Mouse (Mus musculus): ENCODE data around the gene Cdk5. TPM values are rescaled to one million over a fixed set of nuclear protein-coding genes. Genes with fewer than 3 reads are reported as not detected.
"Not testable (repeated sequence)": the region's sequence is repeated elsewhere in the genome, so short reads cannot be mapped to it uniquely, and the experiment has no call there.

The Cdk5 gene
- total and polyA plus RNA-seq, 2 experiments from 2014 or later, result 21.6 to 30.9 TPM

DNA sequence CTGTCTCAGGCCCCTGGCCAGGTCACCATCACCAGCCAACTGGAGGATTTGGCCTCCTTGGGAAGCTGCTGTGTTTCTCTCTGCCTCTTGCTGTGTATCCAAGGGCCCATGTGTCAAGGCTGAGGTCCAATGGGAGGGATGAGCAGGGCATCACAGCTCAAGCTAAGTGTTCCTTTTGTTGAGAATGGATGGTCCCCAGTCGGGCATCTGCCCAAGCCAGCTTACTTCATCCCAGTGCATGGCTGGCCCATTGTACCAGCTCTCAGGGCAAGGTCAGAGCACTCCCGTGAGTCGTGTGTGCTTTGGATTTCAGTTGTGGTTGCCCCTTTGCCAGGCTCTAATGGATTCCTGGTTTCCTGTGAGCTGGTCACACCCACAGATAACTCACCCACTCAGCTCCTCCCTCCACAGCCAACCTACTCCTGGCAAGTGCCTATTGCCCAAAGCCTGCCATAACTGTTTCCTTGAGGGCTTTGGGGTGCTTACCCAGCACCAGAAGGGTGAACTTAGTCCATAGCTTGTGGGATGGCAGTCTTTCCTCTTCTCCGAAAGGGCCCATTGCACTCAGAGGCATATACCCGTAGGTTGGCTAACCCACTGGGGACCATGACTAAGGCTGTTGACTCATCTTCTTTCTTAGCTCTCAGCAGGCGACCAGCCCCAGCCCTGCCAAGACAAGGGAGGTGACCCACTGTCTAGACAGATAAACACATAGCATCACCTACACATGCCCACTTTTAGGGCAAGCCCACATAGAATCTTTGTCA lies 18.6 kb downstream of the Cdk5 start:
- no peaks in the 10 kb centered on the region for H3K4me1 ChIP-seq (ENCODE audit: control insufficient read depth, insufficient read depth)
- TF ChIP-seq EP300 (IDR thresholded peaks at IDR 0.05; ENCODE audit: low read depth), result no peak
- no peak for TF ChIP-seq CTCF (IDR thresholded peaks at IDR 0.05; ENCODE audit: low read depth)
- H3K27me3 ChIP-seq (ENCODE audit: control insufficient read depth, insufficient read depth, low read length), result no peaks in the 10 kb centered on the region
- no peak overlapping the region for H3K9ac ChIP-seq (replicated peaks; ENCODE audit: low read depth, low read length)
- no peak overlapping the region for H3K27ac ChIP-seq (ENCODE audit: low read depth)
- no peak for ATAC-seq (ENCODE audit: insufficient read depth, low read depth)
- H3K4me3 ChIP-seq (ENCODE audit: low read depth, low read length), result no peak overlapping the region
- WGBS, result 81% methylated on average over 6 of the region's 6 CpGs
- DNase-seq (ENCODE audit: low spot score), result no peak
- no peaks in the 10 kb centered on the region for H3K9me3 ChIP-seq (replicated peaks; ENCODE audit: control insufficient read depth, low read length)
- peaks cover 61% of the 10 kb centered on the region for H3K36me3 ChIP-seq (replicated peaks; ENCODE audit: control insufficient read depth, insufficient read depth, low read length)
- no peak overlapping the region for H3K4me2 ChIP-seq (ENCODE audit: low read depth, low read length)

- H3K36me3 ChIP-seq (replicated peaks; ENCODE audit: control insufficient read depth, insufficient read depth, low read length), result peaks cover 59% of the 10 kb centered on the region
- DNase-seq (ENCODE audit: low spot score) (no peak), ATAC-seq (ENCODE audit: insufficient read depth, low read depth) (peak; percentile 47)
- no peaks in the 10 kb centered on the region for H3K27me3 ChIP-seq (ENCODE audit: control insufficient read depth, insufficient read depth, low read length)
- no peak overlapping the region for H3K4me2 ChIP-seq (ENCODE audit: low read depth, low read length)
- no peak overlapping the region for H3K4me3 ChIP-seq (ENCODE audit: low read depth, low read length)
- H3K9ac ChIP-seq (replicated peaks; ENCODE audit: low read depth, low read length), result no peak overlapping the region
- H3K27ac ChIP-seq (ENCODE audit: low read depth), result no peak overlapping the region
- 32% methylated on average over 9 of the region's 9 CpGs for WGBS
- no peaks in the 10 kb centered on the region for H3K4me1 ChIP-seq (ENCODE audit: control insufficient read depth, insufficient read depth)
- TF ChIP-seq CTCF (IDR thresholded peaks at IDR 0.05; ENCODE audit: low read depth), result no peak
- no peak for TF ChIP-seq EP300 (IDR thresholded peaks at IDR 0.05; ENCODE audit: low read depth)
- no peaks in the 10 kb centered on the region for H3K9me3 ChIP-seq (replicated peaks; ENCODE audit: control insufficient read depth, low read length)
These were observed 21.4 kb downstream of the Cdk5 start for GRCm38 (mm10) chr5:24401969-24402368.

DNA sequence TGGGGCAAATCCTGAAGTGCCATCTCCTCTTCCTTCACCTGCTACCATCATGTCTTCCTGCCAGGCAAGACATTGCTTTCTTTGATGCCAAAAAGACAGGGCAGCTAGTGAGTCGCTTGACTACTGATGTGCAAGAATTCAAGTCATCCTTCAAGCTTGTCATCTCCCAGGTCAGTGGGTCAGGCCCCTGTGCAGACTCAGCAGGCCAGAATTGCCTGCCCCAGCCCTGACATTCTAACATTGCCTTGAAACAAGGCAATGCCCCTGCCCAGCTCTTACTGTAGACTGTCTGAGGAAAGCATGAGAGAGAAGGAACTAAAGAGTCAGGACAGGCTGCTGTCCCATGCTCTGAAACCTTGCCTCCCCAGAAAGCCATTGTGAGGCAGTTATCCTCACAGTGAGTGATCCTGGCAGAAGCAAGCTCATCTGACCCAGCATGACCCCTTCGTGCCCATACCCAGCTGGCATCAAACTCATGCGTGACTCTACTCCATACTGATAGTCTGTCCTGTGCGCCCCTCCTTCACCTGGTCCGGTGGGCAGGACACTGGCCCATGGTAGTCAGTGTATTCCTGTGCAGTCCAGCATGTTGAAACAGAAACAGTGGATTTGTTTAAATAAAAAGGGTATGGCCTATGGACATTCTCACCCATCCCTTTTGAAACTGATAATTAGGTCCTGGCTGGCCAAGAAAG lies 22.3 kb downstream of the Cdk5 start:
- H3K27ac ChIP-seq (ENCODE audit: low read depth), result no peak overlapping the region
- H3K4me1 ChIP-seq (ENCODE audit: control insufficient read depth, insufficient read depth), result no peaks in the 10 kb centered on the region
- no peak overlapping the region for H3K4me2 ChIP-seq (ENCODE audit: low read depth, low read length)
- no peak overlapping the region for H3K9ac ChIP-seq (replicated peaks; ENCODE audit: low read depth, low read length)
- H3K4me3 ChIP-seq (ENCODE audit: low read depth, low read length), result no peak overlapping the region
- no peaks in the 10 kb centered on the region for H3K27me3 ChIP-seq (ENCODE audit: control insufficient read depth, insufficient read depth, low read length)
- H3K9me3 ChIP-seq (replicated peaks; ENCODE audit: control insufficient read depth, low read length), result no peaks in the 10 kb centered on the region
- DNase-seq (ENCODE audit: low spot score) (no peak), ATAC-seq (ENCODE audit: insufficient read depth, low read depth) (no peak)
- 87% methylated on average over 5 of the region's 5 CpGs for WGBS
- peaks cover 53% of the 10 kb centered on the region for H3K36me3 ChIP-seq (replicated peaks; ENCODE audit: control insufficient read depth, insufficient read depth, low read length)
- no peak for TF ChIP-seq CTCF (IDR thresholded peaks at IDR 0.05; ENCODE audit: low read depth)

- Histone ChIP-seq H3K4me1 (ENCODE audit: control insufficient read depth, insufficient read depth) (no peaks in the 10 kb centered on the region), H3K4me2 (ENCODE audit: low read depth, low read length) (no peak overlapping the region), H3K9me3 (replicated peaks; ENCODE audit: control insufficient read depth, low read length) (no peaks in the 10 kb centered on the region), H3K27me3 (ENCODE audit: control insufficient read depth, insufficient read depth, low read length) (no peaks in the 10 kb centered on the region), H3K4me3 (ENCODE audit: low read depth, low read length) (no peak overlapping the region), H3K9ac (replicated peaks; ENCODE audit: low read depth, low read length) (no peak overlapping the region), H3K36me3 (replicated peaks; ENCODE audit: control insufficient read depth, insufficient read depth, low read length) (peaks cover 51% of the 10 kb centered on the region), H3K27ac (ENCODE audit: low read depth) (no peak overlapping the region)
- no peak for ATAC-seq (ENCODE audit: insufficient read depth, low read depth)
- WGBS, result 86% methylated on average over 11 of the region's 11 CpGs
- no peak for DNase-seq (ENCODE audit: low spot score)
- TF ChIP-seq CTCF (IDR thresholded peaks at IDR 0.05; ENCODE audit: low read depth) (no peak), EP300 (IDR thresholded peaks at IDR 0.05; ENCODE audit: low read depth) (no peak)
These were observed 23.0 kb downstream of the Cdk5 start for GRCm38 (mm10) chr5:24400362-24400761.

GRCm38 (mm10) chr5:24399686-24400085 lies 23.6 kb downstream of the Cdk5 start:
- H3K27me3 ChIP-seq (ENCODE audit: control insufficient read depth, insufficient read depth, low read length), result no peaks in the 10 kb centered on the region
- H3K36me3 ChIP-seq (replicated peaks; ENCODE audit: control insufficient read depth, insufficient read depth, low read length), result peaks cover 48% of the 10 kb centered on the region
- H3K4me1 ChIP-seq (ENCODE audit: control insufficient read depth, insufficient read depth), result 0 out of 2 replicates have a peak, but pooled peaks cover 3% of the 10 kb centered on the region
- no peak overlapping the region for H3K9ac ChIP-seq (replicated peaks; ENCODE audit: low read depth, low read length)
- no peak overlapping the region for H3K27ac ChIP-seq (ENCODE audit: low read depth)
- no peak overlapping the region for H3K4me3 ChIP-seq (ENCODE audit: low read depth, low read length)
- no peak for TF ChIP-seq CTCF (IDR thresholded peaks at IDR 0.05; ENCODE audit: low read depth)
- TF ChIP-seq EP300 (IDR thresholded peaks at IDR 0.05; ENCODE audit: low read depth), result no peak
- DNase-seq (ENCODE audit: low spot score) (no peak), ATAC-seq (ENCODE audit: insufficient read depth, low read depth) (no peak)
- H3K9me3 ChIP-seq (replicated peaks; ENCODE audit: control insufficient read depth, low read length), result no peaks in the 10 kb centered on the region
- H3K4me2 ChIP-seq (ENCODE audit: low read depth, low read length), result no peak overlapping the region
- WGBS, result 78% methylated on average over 10 of the region's 10 CpGs

GRCm38 (mm10) chr5:24396254-24396653 lies 27.1 kb downstream of the Cdk5 start:
- WGBS, result 88% methylated on average over 6 of the region's 6 CpGs
- H3K9ac ChIP-seq (replicated peaks; ENCODE audit: low read depth, low read length); DNase-seq (ENCODE audit: low spot score); H3K4me1 ChIP-seq (ENCODE audit: control insufficient read depth, insufficient read depth); H3K9me3 ChIP-seq (replicated peaks; ENCODE audit: control insufficient read depth, low read length); H3K4me2 ChIP-seq (ENCODE audit: low read depth, low read length); H3K4me3 ChIP-seq (ENCODE audit: low read depth, low read length); H3K27ac ChIP-seq (ENCODE audit: low read depth); H3K27me3 ChIP-seq (ENCODE audit: control insufficient read depth, insufficient read depth, low read length); ATAC-seq (ENCODE audit: insufficient read depth, low read depth): not testable (repeated sequence)
- H3K36me3 ChIP-seq (replicated peaks; ENCODE audit: control insufficient read depth, insufficient read depth, low read length), result peaks cover 22% of the 10 kb centered on the region

Data from heart, postnatal 0 days (tissue).